Comparison of ENCODE assay signal across 8 mouse cellular contexts in genomic region chr7:34132355-34133079, GRCm38 (mm10). TPM values are rescaled to one million over a fixed set of nuclear protein-coding genes. Genes with fewer than 3 reads are reported as not detected.
DNase-seq lines count a peak whose midpoint lies in the region; ATAC-seq and TF ChIP-seq lines count a peak whose summit lies in the region.

No protein-coding gene starts in this region.

- peak; percentile 55 for ATAC-seq in embryonic facial prominence, embryonic 11.5 days (replicated peaks; ENCODE audit: insufficient number of reproducible peaks, low FRiP score, low TSS enrichment, low read depth)
- ATAC-seq in limb, embryonic 12.5 days (ENCODE audit: insufficient number of reproducible peaks, insufficient read depth, low FRiP score, low TSS enrichment, low read depth): peak; percentile 39
- no peak for ATAC-seq in CD4-positive, CD25-positive, alpha-beta regulatory T cell, adult 4 months

- peak overlapping the region; percentile 64 for H3K4me2 ChIP-seq in embryonic facial prominence, embryonic 11.5 days (ENCODE audit: low read depth, low read length)
- peak overlapping the region; percentile 67 for H3K4me2 ChIP-seq in limb, embryonic 12.5 days
- H3K4me2 ChIP-seq in myocyte (ENCODE audit: low read depth): peak overlapping the region; percentile 82

- no peaks in the 10 kb centered on the region; the same call in 1 of the 2 replicates for H3K4me1 ChIP-seq in spleen, adult 2 months (ENCODE audit: control insufficient read depth, insufficient read depth, insufficient read length)
- H3K4me1 ChIP-seq in embryonic facial prominence, embryonic 11.5 days (ENCODE audit: control insufficient read depth, insufficient read depth, low read length): 0 out of 2 replicates have a peak, but pooled peaks cover 3% of the 10 kb centered on the region
- peaks cover 27% of the 10 kb centered on the region for H3K4me1 ChIP-seq in limb, embryonic 12.5 days (replicated peaks)

- H3K9me3 ChIP-seq in embryonic facial prominence, embryonic 11.5 days (replicated peaks; ENCODE audit: control insufficient read depth, low read length): no peaks in the 10 kb centered on the region
- H3K9me3 ChIP-seq in limb, embryonic 12.5 days: no peaks in the 10 kb centered on the region

- no peak for TF ChIP-seq CTCF in spleen, adult 2 months (IDR thresholded peaks at IDR 0.05; ENCODE audit: extremely low read depth, insufficient read depth, insufficient read length, insufficient replicate concordance)

- peak overlapping the region; percentile 36; the same call in 1 of the 2 replicates for H3K4me3 ChIP-seq in spleen, adult 2 months (ENCODE audit: extremely low read depth, insufficient read depth, insufficient read length)
- peak overlapping the region; percentile 93 for H3K4me3 ChIP-seq in embryonic facial prominence, embryonic 11.5 days (ENCODE audit: low read depth, low read length)
- peak overlapping the region; percentile 91 for H3K4me3 ChIP-seq in limb, embryonic 12.5 days (replicated peaks)
- H3K4me3 ChIP-seq in myocyte: peak overlapping the region; percentile 24

- H3K9ac ChIP-seq in embryonic facial prominence, embryonic 11.5 days (replicated peaks; ENCODE audit: low read length): peak overlapping the region; percentile 91
- H3K9ac ChIP-seq in limb, embryonic 12.5 days (replicated peaks): peak overlapping the region; percentile 94

- DNase-seq in spleen, adult 2 months (ENCODE audit: low read depth in 1 of 2, low spot score in 2 of 2): no peak
- no peak for DNase-seq in spleen, postnatal 36 days (ENCODE audit: low spot score in 2 of 2)
- DNase-seq in embryonic facial prominence, embryonic 11.5 days (ENCODE audit: low spot score): peak; percentile 75
- peak; percentile 29 to 48 for DNase-seq in heart, postnatal 36 days
- no peak for DNase-seq in cerebellum, adult 9-11 months

- intact Hi-C loops in heart, postnatal 36 days (cut with DNase I): loop anchor here (2.0 to 5.0 kb wide), 2 partner anchors 36 to 65 kb away; partner anchors contain the start of genes Pdcd2l and Uba2

- H3ac ChIP-seq in myocyte (ENCODE audit: control insufficient read depth, insufficient read length): peak overlapping the region; percentile 96

- H3K36me3 ChIP-seq in spleen, adult 2 months (ENCODE audit: control insufficient read depth, insufficient read depth, low read length): no peaks in the 10 kb centered on the region
- H3K36me3 ChIP-seq in embryonic facial prominence, embryonic 11.5 days (replicated peaks; ENCODE audit: control insufficient read depth, insufficient read depth, low read depth, low read length): no peaks in the 10 kb centered on the region; the same call in 1 of the 2 replicates
- peaks cover 19% of the 10 kb centered on the region; the same call in 1 of the 2 replicates for H3K36me3 ChIP-seq in limb, embryonic 12.5 days
- H3K36me3 ChIP-seq in myocyte (ENCODE audit: control insufficient read depth, insufficient read depth): no peaks in the 10 kb centered on the region

- peaks cover 14% of the 10 kb centered on the region for H3K27me3 ChIP-seq in spleen, adult 2 months (ENCODE audit: control insufficient read depth, insufficient read depth, low read length)
- no peaks in the 10 kb centered on the region for H3K27me3 ChIP-seq in embryonic facial prominence, embryonic 11.5 days (ENCODE audit: control insufficient read depth, insufficient read depth, low read length)
- no peaks in the 10 kb centered on the region for H3K27me3 ChIP-seq in limb, embryonic 12.5 days
- H3K27me3 ChIP-seq in myocyte (ENCODE audit: control insufficient read depth, insufficient read depth, insufficient read length): peaks cover 4% of the 10 kb centered on the region

- WGBS in spleen, adult 2 months: 6% methylated on average over 96 of the region's 116 CpGs
- WGBS in embryonic facial prominence, embryonic 11.5 days: under 1% methylated on average over 87 of the region's 116 CpGs
- under 1% methylated on average over 89 of the region's 116 CpGs for WGBS in limb, embryonic 12.5 days

- TF ChIP-seq POLR2A in spleen, adult 2 months (IDR thresholded peaks at IDR 0.05; ENCODE audit: low read depth, low read length): no peak
- TF ChIP-seq POLR2A in myocyte (IDR thresholded peaks at IDR 0.05; ENCODE audit: insufficient read length, low read depth): no peak

- H3K27ac ChIP-seq in spleen, adult 2 months (ENCODE audit: insufficient read depth, low read length): no peak overlapping the region
- H3K27ac ChIP-seq in embryonic facial prominence, embryonic 11.5 days (replicated peaks; ENCODE audit: low read depth, low read length): peak overlapping the region; percentile 76
- peak overlapping the region; percentile 89 for H3K27ac ChIP-seq in limb, embryonic 12.5 days

- H3K79me2 ChIP-seq in myocyte (ENCODE audit: control insufficient read depth, insufficient read depth): peaks cover 16% of the 10 kb centered on the region

TF ChIP-seq in myocyte, 11 proteins besides CTCF, POLR2A, EP300 and RAD21:
- TF ChIP-seq MAX (IDR thresholded peaks at IDR 0.05; ENCODE audit: low read depth): no peak
- TF ChIP-seq REST (IDR thresholded peaks at IDR 0.05; ENCODE audit: insufficient read depth, insufficient read length): no peak
- TF ChIP-seq TCF3 (IDR thresholded peaks at IDR 0.05; ENCODE audit: insufficient read length, low read depth): no peak
- TF ChIP-seq MYOG (IDR thresholded peaks at IDR 0.05; ENCODE audit: control insufficient read depth in 1 of 3, insufficient read depth in 1 of 3, insufficient read length in 2 of 3, low read depth in 2 of 3): no peak
- no peak for TF ChIP-seq E2F4 (IDR thresholded peaks at IDR 0.05; ENCODE audit: insufficient read depth)
- no peak for TF ChIP-seq SRF (IDR thresholded peaks at IDR 0.05; ENCODE audit: control insufficient read depth, insufficient read length, low read depth)
- no peak for TF ChIP-seq MYOD1 (IDR thresholded peaks at IDR 0.05; ENCODE audit: control insufficient read depth in 1 of 3, insufficient read length in 2 of 3, low read depth in 2 of 3)

RNA-seq across cellular contexts. Expression of gene Wtip, which starts 0.6 kb away (rescaled TPM):
- 7.1 and 10.0 TPM in 2 replicates for polyA plus RNA-seq in spleen, adult 2 months (2012; rRNA removed)
- 4.3 and 6.7 TPM in 2 replicates for polyA plus RNA-seq in embryonic facial prominence, embryonic 11.5 days (2014; fragmentation: Nextera tagmentation; extraction: Ambion mirVana)
- 10 to 100 TPM in 1 of 2 experiments, 1 to 10 TPM in 1; 8.6 to 10.3 TPM for total RNA-seq in heart, postnatal 36 days (2021)
- 8.4 and 8.8 TPM in 2 replicates for polyA plus RNA-seq in limb, embryonic 12.5 days (2016; fragmentation: Nextera tagmentation; extraction: Ambion mirVana)
- 22.1 TPM for polyA plus RNA-seq in myocyte (2012; fragmentation: generic; extraction: Trizol)
- polyA plus RNA-seq in CD4-positive, CD25-positive, alpha-beta regulatory T cell, adult 4 months (2017; shearing (Covaris generic)): not detected

RNA-seq across cellular contexts. Expression of gene Uba2, which starts 36.9 kb away (rescaled TPM):
- 24.7 and 29.6 TPM in 2 replicates for polyA plus RNA-seq in spleen, adult 2 months (2012; rRNA removed)
- polyA plus RNA-seq in embryonic facial prominence, embryonic 11.5 days (2014; fragmentation: Nextera tagmentation; extraction: Ambion mirVana): 285 and 288 TPM in 2 replicates
- 10 to 100 TPM; 32.9 to 35.1 TPM for total RNA-seq in heart, postnatal 36 days (2021)
- polyA plus RNA-seq in limb, embryonic 12.5 days (2016; fragmentation: Nextera tagmentation; extraction: Ambion mirVana): 275 and 276 TPM in 2 replicates
- polyA plus RNA-seq in myocyte (2012; fragmentation: generic; extraction: Trizol): 48.7 TPM
- polyA plus RNA-seq in CD4-positive, CD25-positive, alpha-beta regulatory T cell, adult 4 months (2017; shearing (Covaris generic)): 10 to 100 TPM; 79.0 to 92.8 TPM

RNA-seq across cellular contexts. Expression of gene Scgb1b30, which starts 37.3 kb away (rescaled TPM):
- polyA plus RNA-seq in spleen, adult 2 months (2012; rRNA removed): not detected in 2 replicates
- not detected in 2 replicates for polyA plus RNA-seq in embryonic facial prominence, embryonic 11.5 days (2014; fragmentation: Nextera tagmentation; extraction: Ambion mirVana)
- not detected for total RNA-seq in heart, postnatal 36 days (2021)
- polyA plus RNA-seq in limb, embryonic 12.5 days (2016; fragmentation: Nextera tagmentation; extraction: Ambion mirVana): not detected in 2 replicates
- polyA plus RNA-seq in myocyte (2012; fragmentation: generic; extraction: Trizol): not detected
- polyA plus RNA-seq in CD4-positive, CD25-positive, alpha-beta regulatory T cell, adult 4 months (2017; shearing (Covaris generic)): not detected

Comparison
In these comparisons a context has a peak if more than half of its experiments do, and no peak if none do; other contexts are left out.
1. DNase-seq: peak in embryonic facial prominence, embryonic 11.5 days (single experiment) and heart, postnatal 36 days (2 of 2); none in spleen, adult 2 months (0 of 2), spleen, postnatal 36 days (0 of 2) and cerebellum, adult 9-11 months (single experiment).
2. H3K4me3 ChIP-seq: peak in every context shown above with its lines; median percentile 93 in embryonic facial prominence, embryonic 11.5 days; 91 in limb, embryonic 12.5 days; 36 in spleen, adult 2 months; 24 in myocyte.
3. Peak in every context shown above with its lines, with median percentiles within 50 percentile points of each other: H3K4me2 ChIP-seq.